Mouse (Mus musculus) frontal cortex, adult (tissue): ENCODE results near the gene Phldb3.

Source experiments
- ATAC-seq: cut with Nextera tagmentation; 2 replicates; pipeline ENCODE4 v1.9.2; 2017; ENCODE audit warnings: mild to moderate bottlenecking, moderate library complexity, mixed read lengths; ENCODE audit not compliant: low TSS enrichment

Phldb3 gene

GRCm38 (mm10) chr7:24630116-24630880, 19.7 kb downstream of the Phldb3 start:
- ATAC-seq: no peak

GRCm38 (mm10) chr7:24636264-24636663, 25.7 kb downstream of the Phldb3 start, which contains the start of gene Lypd3:
Lypd3 (plus strand) TSS chr7:24636550.
- ATAC-seq: no peak

- ATAC-seq: no peak
Measured at GRCm38 (mm10) chr7:24637046-24637445, 26.5 kb downstream of the Phldb3 start.

- ATAC-seq: no peak
Measured at GRCm38 (mm10) chr7:24638026-24638856, 27.7 kb downstream of the Phldb3 start.

- ATAC-seq: no peak
Measured at GRCm38 (mm10) chr7:24640450-24640849, 29.9 kb downstream of the Phldb3 start.

GRCm38 (mm10) chr7:24642491-24642890, 31.9 kb downstream of the Phldb3 start:
- no peak for ATAC-seq

- ATAC-seq: no peak
Measured at GRCm38 (mm10) chr7:24644492-24644891, 33.9 kb downstream of the Phldb3 start.

GRCm38 (mm10) chr7:24644996-24645395, 34.4 kb downstream of the Phldb3 start:
- no peak for ATAC-seq

- no peak for ATAC-seq
Measured at GRCm38 (mm10) chr7:24646486-24646885, 35.9 kb downstream of the Phldb3 start.

- no peak for ATAC-seq
Measured at GRCm38 (mm10) chr7:24653681-24654080, 43.1 kb downstream of the Phldb3 start.

GRCm38 (mm10) chr7:24659737-24660357, 49.3 kb downstream of the Phldb3 start:
- ATAC-seq: no peak

- ATAC-seq: no peak
Measured at GRCm38 (mm10) chr7:24661118-24661904, 50.7 kb downstream of the Phldb3 start.

GRCm38 (mm10) chr7:24662575-24662974, 52.0 kb downstream of the Phldb3 start:
- ATAC-seq: peak; percentile 67

GRCm38 (mm10) chr7:24664301-24664700, 53.7 kb downstream of the Phldb3 start:
- ATAC-seq: no peak

GRCm38 (mm10) chr7:24664959-24665358, 54.4 kb downstream of the Phldb3 start:
- ATAC-seq: no peak

- ATAC-seq: no peak
Measured at GRCm38 (mm10) chr7:24671944-24672439, 61.4 kb downstream of the Phldb3 start.

GRCm38 (mm10) chr7:24676575-24676974, 66.0 kb downstream of the Phldb3 start, which contains the start of gene Tex101:
Tex101 (minus strand) TSS chr7:24676675.
- no peak for ATAC-seq
